Mouse (Mus musculus) liver, embryonic 14.5 days (tissue): Measurements from ENCODE around the gene Gas7.

ENCODE experiments used
- CTCF ChIP-seq: IDR thresholded peaks from 2 replicates; pipeline ENCODE4 v1.5.1; 2016; ENCODE audit warnings: antibody characterized with exemption, low read depth, control low read depth
- EP300 ChIP-seq: IDR thresholded peaks from 2 replicates; pipeline ENCODE4 v1.6.1; 2016; ENCODE audit warnings: antibody characterized with exemption, low read depth

GRCm38 (mm10) chr11:67552400-67552799 is 97.2 kb downstream of the Gas7 start:
- no peak for TF ChIP-seq CTCF
- TF ChIP-seq EP300 = no peak
